8 mouse cellular contexts compared by ENCODE assay signal in genomic region chr13:74208317-74208985, GRCm38 (mm10). TPM values are rescaled to one million over a fixed set of nuclear protein-coding genes. Genes with fewer than 3 reads are reported as not detected.
DNase-seq lines count a peak whose midpoint lies in the region; ATAC-seq lines count a peak whose summit lies in the region.

TSS of gene Exoc3 (minus strand) at chr13:74208732.

- no peaks in the 10 kb centered on the region for H3K9me3 ChIP-seq in heart, embryonic 14.5 days (ENCODE audit: control insufficient read depth, low read length)
- no peaks in the 10 kb centered on the region for H3K9me3 ChIP-seq in liver, embryonic 13.5 days (replicated peaks)
- H3K9me3 ChIP-seq in stomach, embryonic 16.5 days (replicated peaks; ENCODE audit: control insufficient read depth, low read length): no peaks in the 10 kb centered on the region

- no peaks in the 10 kb centered on the region for H3K27me3 ChIP-seq in heart, embryonic 14.5 days (ENCODE audit: control insufficient read depth, insufficient read depth, low read length)
- H3K27me3 ChIP-seq in liver, embryonic 13.5 days: peaks cover 9% of the 10 kb centered on the region
- H3K27me3 ChIP-seq in stomach, embryonic 16.5 days (ENCODE audit: control insufficient read depth, insufficient read depth, low read length): no peaks in the 10 kb centered on the region

- peak within 1 kb of the TSS; percentile 86 for H3K9ac ChIP-seq in heart, embryonic 14.5 days (ENCODE audit: low read length)
- H3K9ac ChIP-seq in liver, embryonic 13.5 days: peak within 1 kb of the TSS; percentile 82
- peak within 1 kb of the TSS; percentile 82 for H3K9ac ChIP-seq in stomach, embryonic 16.5 days (ENCODE audit: low read length)

- DNase-seq in c-Kit-negative CD71-positive TER-119-positive erythroid progenitor cells, embryonic 14.5 days (ENCODE audit: low read depth, low spot score): peak; percentile 79
- DNase-seq in fibroblast of lung, adult 2 months (ENCODE audit: low read depth): peak; percentile 65
- DNase-seq in kidney, postnatal 14 days: peak; percentile 93
- DNase-seq in liver, embryonic 13.5 days: peak; percentile 84
- DNase-seq in neural tube, embryonic 10.5 days (ENCODE audit: extremely low spot score, low spot score): peak; percentile 94

- peak within 1 kb of the TSS; percentile 95 to 99 for H3K27ac ChIP-seq in heart, embryonic 14.5 days (replicated peaks in 1 of 2; ENCODE audit: control insufficient read depth in 1 of 2, insufficient read depth in 1 of 2, low read depth in 2 of 2, low read length in 2 of 2)
- H3K27ac ChIP-seq in liver, embryonic 13.5 days: peak within 1 kb of the TSS; percentile 64
- H3K27ac ChIP-seq in stomach, embryonic 16.5 days (ENCODE audit: low read length): peak within 1 kb of the TSS; percentile 90

- 0% methylated on average over 37 of the region's 39 CpGs for WGBS in heart, embryonic 14.5 days
- under 1% methylated on average over 39 of the region's 39 CpGs for WGBS in liver, embryonic 13.5 days (ENCODE audit: insufficient replicate concordance)
- under 1% methylated on average over 39 of the region's 39 CpGs for WGBS in stomach, embryonic 16.5 days

- H3K4me1 ChIP-seq in heart, embryonic 14.5 days (ENCODE audit: control insufficient read depth in 2 of 2, insufficient read depth in 2 of 2, low read length in 2 of 2): peaks cover 3 to 13% of the 10 kb centered on the region in 2 experiments
- H3K4me1 ChIP-seq in liver, embryonic 13.5 days (replicated peaks): peaks cover 23% of the 10 kb centered on the region
- H3K4me1 ChIP-seq in stomach, embryonic 16.5 days (ENCODE audit: control insufficient read depth, insufficient read depth, low read length): peaks cover 8% of the 10 kb centered on the region

- H3K36me3 ChIP-seq in heart, embryonic 14.5 days (ENCODE audit: control insufficient read depth, insufficient read depth, low read length): peaks cover 33% of the 10 kb centered on the region
- H3K36me3 ChIP-seq in liver, embryonic 13.5 days: peaks cover 17% of the 10 kb centered on the region
- peaks cover 10% of the 10 kb centered on the region for H3K36me3 ChIP-seq in stomach, embryonic 16.5 days (ENCODE audit: control insufficient read depth, insufficient read depth, low read length)

- peak; percentile 95 for ATAC-seq in CD4-positive, CD25-positive, alpha-beta regulatory T cell, adult 4 months
- peak; percentile 90 for ATAC-seq in heart, embryonic 14.5 days (ENCODE audit: insufficient number of reproducible peaks, insufficient read depth, low FRiP score, low read depth)
- peak; percentile 97 for ATAC-seq in liver, embryonic 13.5 days (ENCODE audit: low read depth)
- peak; percentile 95 for ATAC-seq in stomach, embryonic 16.5 days (ENCODE audit: insufficient read depth, low FRiP score)

- peak within 1 kb of the TSS; percentile 83 for H3K4me2 ChIP-seq in heart, embryonic 14.5 days (ENCODE audit: low read length)
- H3K4me2 ChIP-seq in liver, embryonic 13.5 days: peak within 1 kb of the TSS; percentile 81
- H3K4me2 ChIP-seq in stomach, embryonic 16.5 days (ENCODE audit: low read depth, low read length): peak within 1 kb of the TSS; percentile 88

- peak within 1 kb of the TSS; percentile 81 to 99 for H3K4me3 ChIP-seq in heart, embryonic 14.5 days (ENCODE audit: control insufficient read depth in 1 of 2, insufficient read depth in 1 of 2, low read depth in 1 of 2, low read length in 2 of 2)
- H3K4me3 ChIP-seq in liver, embryonic 13.5 days (replicated peaks): peak within 1 kb of the TSS; percentile 83
- H3K4me3 ChIP-seq in stomach, embryonic 16.5 days (replicated peaks; ENCODE audit: low read length): peak within 1 kb of the TSS; percentile 75

RNA-seq across cellular contexts. Expression of gene Exoc3, which starts in this region (rescaled TPM):
- polyA plus RNA-seq in CD4-positive, CD25-positive, alpha-beta regulatory T cell, adult 4 months (2017; shearing (Covaris generic)): 10 to 100 TPM; 76.7 to 77.9 TPM
- 64.2 and 64.9 TPM in 2 replicates for polyA plus RNA-seq in heart, embryonic 14.5 days (2014; fragmentation: Nextera tagmentation; extraction: Ambion mirVana)
- polyA plus RNA-seq in liver, embryonic 13.5 days (2015; fragmentation: Nextera tagmentation; extraction: Ambion mirVana): 33.3 and 35.7 TPM in 2 replicates
- 53.5 and 60.5 TPM in 2 replicates for polyA plus RNA-seq in stomach, embryonic 16.5 days (2015; fragmentation: Nextera tagmentation; extraction: Ambion mirVana)

Comparison
In these comparisons a context has a peak if more than half of its experiments do, and no peak if none do; other contexts are left out.
1. Peak in every context shown above with its lines: DNase-seq, ATAC-seq, H3K4me3 ChIP-seq and H3K27ac ChIP-seq.